Mouse (Mus musculus) midbrain, embryonic 11.5 days (tissue): ENCODE data around the gene Fgfr4. TPM values are rescaled to one million over a fixed set of nuclear protein-coding genes. Genes with fewer than 3 reads are reported as not detected.

Experiments
- ATAC-seq: fragments of 200-750 bp; cut with Nextera tagmentation; 2 replicates; pipeline ENCODE4 v1.8.0; 2017; ENCODE audit warnings: moderate TSS enrichment, moderate library complexity; ENCODE audit not compliant: low FRiP score
- DNase-seq: peaks from one replicate; pipeline ENCODE4 v3.0.0; 2015; ENCODE audit warnings: low spot score; ENCODE audit errors: missing footprints
- H3K27ac ChIP-seq: fragments of 300-500 bp; sonication (generic); 2 replicates; pipeline ENCODE4 v1.5.1; 2014; ENCODE audit warnings: low read depth, low read length
- H3K27me3 ChIP-seq: fragments of 300-500 bp; sonication (generic); 2 replicates; pipeline ENCODE4 v1.6.1; 2014; ENCODE audit warnings: mild to moderate bottlenecking, low read length, moderate library complexity, mixed read lengths; ENCODE audit not compliant: control insufficient read depth, insufficient read depth
- H3K36me3 ChIP-seq: fragments of 300-500 bp; sonication (generic); 2 replicates; pipeline ENCODE4 v1.6.1; 2014; ENCODE audit warnings: mild to moderate bottlenecking, low read length, moderate library complexity, mixed read lengths; ENCODE audit not compliant: control insufficient read depth, insufficient read depth
- H3K4me1 ChIP-seq: fragments of 300-500 bp; sonication (generic); 2 replicates; pipeline ENCODE4 v1.6.1; 2014; ENCODE audit warnings: low read length; ENCODE audit not compliant: control insufficient read depth, insufficient read depth
- H3K4me2 ChIP-seq: fragments of 300-500 bp; sonication (generic); 2 replicates; pipeline ENCODE4 v1.6.1; 2014; ENCODE audit warnings: mild to moderate bottlenecking, moderate library complexity
- H3K4me3 ChIP-seq: fragments of 300-500 bp; sonication (generic); 2 replicates; pipeline ENCODE4 v1.5.1; 2014; ENCODE audit warnings: low read depth, low read length
- H3K9ac ChIP-seq: fragments of 300-500 bp; sonication (generic); 2 replicates; pipeline ENCODE4 v1.6.1; 2014; ENCODE audit warnings: low read length
- H3K9me3 ChIP-seq: fragments of 300-500 bp; sonication (generic); 2 replicates; pipeline ENCODE4 v1.6.1; 2016; ENCODE audit warnings: low read length; ENCODE audit not compliant: control insufficient read depth
- WGBS: fragments of 180-500 bp; shearing (Covaris S2); extraction: QIAGEN DNeasy Blood & Tissue Kit; methylation state at CpG from one replicate; pipeline ENCODE4 v1.1.7; 2014; 5-methylcytosine and 5-hydroxymethylcytosine counted together
- polyA plus RNA-seq: library from polyadenylated mRNA; unstranded; fragments of >200 nt; fragmentation: Nextera tagmentation; extraction: Ambion mirVana; gene quantifications from 2 replicates; pipeline ENCODE4 v1.2.1, GENCODE M21; 2014

Fgfr4 gene
- polyA plus RNA-seq, 1 experiment from 2014 or later, result 0.33 TPM

DNA sequence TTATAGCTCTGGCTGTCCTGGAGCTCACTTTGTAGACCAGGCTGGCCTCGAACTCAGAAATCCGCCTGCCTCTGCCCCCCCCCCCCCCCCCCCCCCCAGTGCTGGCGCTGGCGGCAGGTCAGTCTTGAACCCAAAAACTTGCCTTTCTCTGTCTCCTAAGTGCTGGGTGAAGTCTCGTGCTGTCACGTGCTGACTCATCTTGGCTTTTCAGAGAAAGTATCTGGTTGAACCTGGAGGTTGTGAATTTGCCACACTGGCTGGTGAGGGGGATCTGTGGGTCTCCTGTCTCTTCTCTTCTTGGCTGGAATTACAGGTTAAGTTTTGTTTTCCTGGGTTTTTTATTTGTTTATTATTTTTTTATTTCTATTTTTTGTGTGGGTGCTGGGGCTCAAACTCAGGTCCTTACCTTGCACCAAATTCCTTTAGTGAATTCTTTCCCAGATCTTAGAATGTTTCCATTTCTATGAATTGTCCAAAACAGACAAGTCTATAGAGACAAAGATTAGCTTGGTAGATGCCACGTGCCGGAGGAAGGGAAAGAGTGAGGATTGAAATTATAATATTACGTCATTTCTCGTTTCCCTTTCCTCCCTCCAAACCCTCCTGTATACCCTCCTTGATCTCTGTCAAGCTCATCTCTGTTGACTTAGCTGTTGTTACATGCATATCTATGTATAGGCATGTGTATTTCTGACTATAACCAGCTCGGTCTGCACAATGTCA, 52.4 kb downstream of the Fgfr4 start:
- no peak for DNase-seq
- H3K4me3 ChIP-seq, result no peak overlapping the region
- H3K4me2 ChIP-seq, result no peak overlapping the region
- no peaks in the 10 kb centered on the region for H3K36me3 ChIP-seq
- no peak for ATAC-seq
- no peaks in the 10 kb centered on the region for H3K27me3 ChIP-seq
- no peaks in the 10 kb centered on the region for H3K4me1 ChIP-seq
- no peak overlapping the region for H3K9ac ChIP-seq
- 91% methylated on average over 7 of the region's 11 CpGs for WGBS
- H3K9me3 ChIP-seq, result no peaks in the 10 kb centered on the region
- H3K27ac ChIP-seq, result no peak overlapping the region

DNA sequence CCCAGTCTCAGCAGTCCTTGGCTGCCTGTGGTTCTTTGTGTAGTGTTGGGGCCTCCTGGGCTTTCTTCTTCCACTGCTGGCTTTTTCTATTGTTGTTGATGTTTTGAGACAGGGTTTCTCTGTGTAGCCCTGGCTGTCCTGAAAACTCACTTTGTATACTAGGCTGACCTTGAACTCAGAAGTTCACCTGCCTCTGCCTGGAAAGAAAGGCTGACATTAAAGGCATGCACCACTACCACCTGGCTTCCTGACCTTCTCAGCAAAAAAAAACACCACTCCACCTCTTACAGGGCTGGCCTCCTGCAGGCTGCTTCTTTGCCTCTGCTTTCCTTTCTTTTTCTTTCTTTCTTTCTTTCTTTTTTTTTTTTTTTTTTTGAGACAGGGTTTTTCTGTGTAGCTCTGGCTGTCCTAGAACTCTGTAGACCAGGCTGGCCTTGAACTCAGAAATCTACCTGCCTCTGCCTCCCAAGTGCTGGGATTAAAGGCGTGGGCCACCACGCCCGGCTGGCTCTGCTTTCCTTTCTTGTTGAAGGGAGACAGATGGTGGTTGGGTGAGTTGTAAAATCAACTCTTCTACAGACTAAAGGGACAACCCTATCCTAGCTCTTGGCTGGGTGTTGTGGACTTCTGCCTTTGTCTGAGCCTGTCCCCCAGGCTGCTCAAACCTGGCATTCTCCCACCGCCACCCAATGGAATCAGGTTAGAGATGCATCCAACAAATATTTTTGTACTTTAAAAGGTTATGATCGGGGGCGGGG, 53.2 kb downstream of the Fgfr4 start:
- H3K36me3 ChIP-seq, result no peaks in the 10 kb centered on the region
- DNase-seq (no peak), ATAC-seq (no peak)
- H3K4me1 ChIP-seq, result peaks cover 6% of the 10 kb centered on the region
- H3K27ac ChIP-seq, result no peak overlapping the region
- H3K9ac ChIP-seq, result no peak overlapping the region
- H3K4me2 ChIP-seq, result no peak overlapping the region
- H3K4me3 ChIP-seq, result no peak overlapping the region
- 90% methylated on average over 6 of the region's 6 CpGs for WGBS
- no peaks in the 10 kb centered on the region for H3K9me3 ChIP-seq
- H3K27me3 ChIP-seq, result no peaks in the 10 kb centered on the region

DNA sequence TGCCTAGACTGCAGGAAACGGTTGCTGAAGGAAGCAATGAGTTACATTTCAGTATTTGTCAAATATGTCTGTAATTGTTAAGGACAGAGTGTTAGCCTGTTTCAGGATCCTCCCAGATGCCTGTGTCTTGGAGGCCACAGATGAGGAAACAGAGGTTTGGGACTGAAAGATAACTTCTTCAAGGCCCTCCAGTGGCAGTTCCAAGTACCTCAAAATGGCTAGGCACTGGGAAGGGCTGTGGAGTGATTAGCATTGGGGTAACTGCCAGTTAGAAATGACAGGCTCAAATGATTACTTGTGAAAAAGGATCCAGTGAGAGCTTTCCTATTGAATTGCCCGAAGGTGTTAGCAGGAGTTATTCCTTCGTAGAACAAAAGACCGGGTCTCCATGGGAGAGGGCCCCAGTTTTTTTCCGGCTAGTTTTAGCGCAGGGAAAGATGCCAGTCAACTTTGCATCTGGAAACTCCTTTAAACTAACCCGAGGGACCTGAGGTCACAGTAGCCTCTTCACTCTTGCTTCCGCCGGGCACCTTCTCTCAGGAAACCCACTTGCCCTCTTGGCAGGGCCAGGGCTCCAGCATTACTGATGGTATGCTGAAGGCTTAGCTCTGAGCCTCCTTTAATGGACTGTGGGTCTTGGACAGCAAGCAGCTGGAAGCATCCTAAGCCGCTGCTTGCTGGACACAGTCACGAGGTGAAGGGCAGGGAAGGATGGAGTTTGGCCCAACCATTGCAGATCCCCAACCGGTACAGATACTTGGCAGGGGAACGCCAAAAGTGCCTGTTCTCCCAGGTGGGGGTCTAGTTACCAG, 56.6 kb downstream of the Fgfr4 start:
- 67% methylated on average over 13 of the region's 13 CpGs for WGBS
- Histone ChIP-seq H3K27me3 (no peaks in the 10 kb centered on the region), H3K9me3 (no peaks in the 10 kb centered on the region), H3K4me2 (no peak overlapping the region; the same call in 1 of the 2 replicates), H3K27ac (no peak overlapping the region), H3K36me3 (no peaks in the 10 kb centered on the region; the same call in 1 of the 2 replicates), H3K4me1 (peaks cover 23% of the 10 kb centered on the region), H3K4me3 (no peak overlapping the region), H3K9ac (peak overlapping the region; percentile 98; the same call in 1 of the 2 replicates)
- DNase-seq, result no peak
- no peak for ATAC-seq

DNA sequence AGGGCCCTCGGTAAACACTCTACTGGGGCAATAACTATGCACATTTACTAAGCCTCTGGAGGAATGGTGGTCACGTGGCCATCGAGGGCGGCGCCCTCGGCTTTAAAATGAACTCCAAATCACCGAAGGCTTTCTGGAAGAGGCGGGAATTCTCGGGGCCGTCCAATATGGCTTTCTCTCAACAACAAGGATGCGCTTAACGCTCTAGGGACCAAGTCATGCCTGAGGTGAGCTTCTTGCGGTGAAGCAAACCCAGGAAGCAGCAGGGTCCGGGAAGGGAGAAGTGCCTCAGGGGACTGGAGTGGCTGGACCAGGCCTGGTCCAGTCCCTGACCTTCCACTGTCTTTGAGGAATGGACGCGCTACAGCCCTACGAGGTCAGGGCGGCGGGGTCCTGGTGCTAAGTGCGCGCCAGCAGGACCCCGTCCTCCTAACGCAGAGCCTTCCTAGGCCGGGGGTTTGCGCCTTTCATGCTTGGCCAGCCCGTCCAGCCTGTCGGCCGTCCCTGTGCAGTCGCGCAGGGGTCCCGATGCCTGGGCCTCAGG, 57.3 kb downstream of the Fgfr4 start, which contains the start of gene Nsd1:
Gene Nsd1, plus strand, starts transcription at position 134 of the 544 bp plus-strand sequence.
- Histone ChIP-seq H3K4me1 (peaks cover 30% of the 10 kb centered on the region), H3K4me3 (peak within 1 kb of the TSS; percentile 88), H3K9me3 (no peaks in the 10 kb centered on the region), H3K9ac (peak within 1 kb of the TSS; percentile 98), H3K27me3 (no peaks in the 10 kb centered on the region), H3K27ac (peak within 1 kb of the TSS; percentile 99), H3K36me3 (no peaks in the 10 kb centered on the region; the same call in 1 of the 2 replicates), H3K4me2 (peak within 1 kb of the TSS; percentile 95)
- WGBS, result 14% methylated on average over 30 of the region's 31 CpGs
- DNase-seq (peak; percentile 97), ATAC-seq (no peak; the same call in 1 of the 2 replicates)

DNA sequence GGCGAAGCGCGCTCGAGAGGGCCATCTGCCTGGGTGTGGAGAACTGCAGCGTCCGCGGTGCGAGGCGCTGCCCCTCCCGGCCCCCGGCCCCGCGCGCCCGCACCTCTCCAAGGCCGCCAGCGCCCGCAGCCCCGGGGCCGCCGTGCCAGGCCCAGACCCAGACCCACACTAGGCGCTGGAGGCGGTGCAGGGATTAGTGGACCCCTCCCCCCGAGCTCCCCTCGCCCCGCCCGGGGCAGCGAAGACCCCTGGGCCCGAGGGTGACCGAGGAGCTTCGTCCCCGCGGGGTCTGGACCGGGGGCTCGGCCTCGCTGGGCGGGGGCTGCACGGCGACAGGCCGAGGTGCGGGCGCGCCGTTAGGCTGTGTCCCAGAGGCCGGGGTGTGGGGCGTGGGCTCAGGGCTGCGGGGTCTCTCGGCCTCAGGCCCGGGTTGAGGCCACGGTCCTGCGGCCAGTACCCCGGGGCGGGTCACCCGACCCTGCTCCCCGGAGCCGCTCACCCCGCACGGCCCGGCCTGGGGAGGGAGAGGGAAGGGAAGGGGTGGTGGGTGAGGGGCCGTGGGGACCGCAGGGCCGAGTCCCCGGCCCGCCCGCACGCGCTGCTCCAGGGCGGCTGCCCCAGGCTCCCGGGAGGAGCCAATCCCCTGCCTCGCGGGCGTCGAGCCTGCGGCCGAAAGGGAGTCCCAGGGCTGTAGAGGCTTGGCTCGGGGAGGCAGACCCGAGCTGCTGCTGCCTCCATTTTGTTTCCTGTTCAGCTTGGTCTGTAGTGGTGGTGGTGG, 57.9 kb downstream of the Fgfr4 start:
- Histone ChIP-seq H3K4me1 (peaks cover 32% of the 10 kb centered on the region), H3K9me3 (no peaks in the 10 kb centered on the region), H3K27me3 (no peaks in the 10 kb centered on the region), H3K9ac (peak overlapping the region; percentile 98), H3K4me2 (peak overlapping the region; percentile 95), H3K36me3 (no peaks in the 10 kb centered on the region; the same call in 1 of the 2 replicates), H3K4me3 (peak overlapping the region; percentile 88), H3K27ac (peak overlapping the region; percentile 99)
- WGBS, result under 1% methylated on average over 63 of the region's 77 CpGs
- DNase-seq (peak; percentile 97), ATAC-seq (peak; percentile 57)

DNA sequence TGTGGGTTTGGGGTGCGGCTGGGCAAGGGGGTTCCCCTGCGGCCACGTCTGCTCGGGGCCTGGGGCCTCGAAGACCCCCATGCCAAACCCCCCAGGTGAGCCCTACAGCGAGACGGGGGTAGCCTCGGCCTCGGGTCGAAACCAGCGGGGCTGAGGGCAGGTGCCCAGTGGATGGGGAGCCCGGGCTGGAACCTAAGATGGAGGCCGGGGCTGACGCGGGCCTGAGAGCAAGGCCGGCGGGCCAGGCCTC, 58.5 kb downstream of the Fgfr4 start:
- no peaks in the 10 kb centered on the region for H3K9me3 ChIP-seq
- no peaks in the 10 kb centered on the region; the same call in 1 of the 2 replicates for H3K36me3 ChIP-seq
- peak overlapping the region; percentile 88 for H3K4me3 ChIP-seq
- peaks cover 36% of the 10 kb centered on the region for H3K4me1 ChIP-seq
- WGBS, result 3% methylated on average over 17 of the region's 17 CpGs
- peak overlapping the region; percentile 98 for H3K9ac ChIP-seq
- ATAC-seq (peak; percentile 71), DNase-seq (no peak)
- H3K4me2 ChIP-seq, result peak overlapping the region; percentile 95
- peak overlapping the region; percentile 99 for H3K27ac ChIP-seq
- no peaks in the 10 kb centered on the region for H3K27me3 ChIP-seq

DNA sequence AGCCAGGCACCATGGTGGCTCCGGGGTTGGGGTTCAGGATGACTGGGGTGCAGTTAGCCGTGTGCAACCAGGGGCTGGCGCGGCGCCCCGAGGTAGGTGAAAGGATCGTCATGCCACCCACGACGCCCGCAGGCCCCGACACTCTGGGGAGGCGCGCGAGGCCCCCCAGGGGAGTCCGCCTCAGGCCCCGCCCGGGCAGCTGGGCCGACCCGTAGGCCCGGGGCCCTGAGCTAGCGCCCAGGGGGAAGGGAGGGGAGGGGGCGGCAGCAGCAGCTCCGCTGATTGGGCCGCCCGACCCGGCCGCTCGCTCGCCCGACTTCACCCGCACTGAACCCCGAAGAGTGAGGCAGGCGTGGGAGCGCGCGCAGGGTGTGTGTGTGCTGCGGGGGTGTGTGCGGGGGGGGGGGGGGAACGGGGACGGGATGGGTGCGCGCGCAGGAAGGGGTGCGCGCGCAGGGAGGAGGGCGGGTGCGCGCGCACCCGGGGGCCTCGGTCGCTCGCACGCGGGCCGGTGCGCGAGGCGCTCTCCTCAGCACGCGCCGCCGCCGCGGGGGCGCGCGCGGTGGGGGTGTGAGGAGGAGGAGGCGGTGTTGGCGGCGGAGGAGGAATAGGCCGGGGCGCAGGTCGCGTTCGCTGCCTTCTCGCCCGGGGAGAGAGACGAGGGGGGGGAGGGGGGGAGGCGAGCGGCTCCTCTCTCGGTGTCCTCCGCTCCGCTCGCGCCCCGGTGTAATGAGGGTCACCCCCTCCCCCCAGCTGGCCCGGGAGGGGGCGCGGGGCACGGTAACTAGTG, 59.0 kb downstream of the Fgfr4 start:
- Histone ChIP-seq H3K4me3 (peak overlapping the region; percentile 88), H3K4me1 (peaks cover 41% of the 10 kb centered on the region), H3K9ac (peak overlapping the region; percentile 98), H3K27ac (peak overlapping the region; percentile 99), H3K4me2 (peak overlapping the region; percentile 95), H3K36me3 (peaks cover 3% of the 10 kb centered on the region; the same call in 1 of the 2 replicates), H3K9me3 (no peaks in the 10 kb centered on the region), H3K27me3 (no peaks in the 10 kb centered on the region)
- WGBS, result 0% methylated on average over 22 of the region's 93 CpGs
- peak; percentile 100 for DNase-seq
- ATAC-seq, result peak; percentile 85

DNA sequence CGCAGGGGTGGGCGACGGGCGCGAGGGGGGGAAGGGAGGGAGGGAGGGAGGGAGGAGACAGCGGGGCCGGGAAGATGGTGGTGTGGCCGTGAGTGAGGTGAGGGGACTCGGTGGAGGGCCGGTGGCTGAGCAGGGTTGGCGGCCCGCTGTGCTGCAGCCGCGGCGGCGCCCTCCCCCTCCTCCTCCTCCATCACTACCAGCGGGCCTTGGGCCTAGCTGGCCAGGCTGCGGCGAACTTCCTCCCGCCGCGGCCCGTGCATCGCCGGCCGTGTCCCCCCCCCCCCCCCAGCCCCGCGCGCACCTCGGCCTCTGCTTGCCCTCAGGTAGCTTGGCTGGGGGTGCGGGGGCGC, 59.5 kb downstream of the Fgfr4 start:
- 1% methylated on average over 20 of the region's 32 CpGs for WGBS

More for the DNA sequence above, 59.5 kb downstream of the Fgfr4 start:
- peaks cover 3% of the 10 kb centered on the region; the same call in 1 of the 2 replicates for H3K36me3 ChIP-seq
- H3K4me1 ChIP-seq, result peaks cover 42% of the 10 kb centered on the region
- peak; percentile 65 for ATAC-seq
- H3K9me3 ChIP-seq, result no peaks in the 10 kb centered on the region
- peak overlapping the region; percentile 95 for H3K4me2 ChIP-seq
- no peak for DNase-seq
- H3K27ac ChIP-seq, result peak overlapping the region; percentile 99
- no peaks in the 10 kb centered on the region for H3K27me3 ChIP-seq
- H3K4me3 ChIP-seq, result peak overlapping the region; percentile 88
- peak overlapping the region; percentile 98 for H3K9ac ChIP-seq
